Mouse (Mus musculus) stomach, embryonic 16.5 days (tissue): ENCODE data around the gene Gm17387. TPM values are rescaled to one million over a fixed set of nuclear protein-coding genes. Genes with fewer than 3 reads are reported as not detected.
A peak's percentile ranks its signal among the peaks of the same experiment; 100 is the strongest.
"Not testable (repeated sequence)": the region's sequence is repeated elsewhere in the genome, so short reads cannot be mapped to it uniquely, and the experiment has no call there.

ENCODE experiments used
- ATAC-seq: fragments of 200-750 bp; cut with Nextera tagmentation; 2 replicates; pipeline ENCODE4 v1.8.0; 2017; ENCODE audit warnings: moderate number of reproducible peaks, moderate TSS enrichment; ENCODE audit not compliant: insufficient read depth, low FRiP score
- H3K27ac ChIP-seq: fragments of 300-500 bp; sonication (generic); 2 replicates; pipeline ENCODE4 v1.5.1; 2014; ENCODE audit warnings: low read length
- H3K27me3 ChIP-seq: fragments of 300-500 bp; sonication (generic); 2 replicates; pipeline ENCODE4 v1.6.1; 2014; ENCODE audit warnings: low read length, control low read depth, mixed read lengths; ENCODE audit not compliant: control insufficient read depth, insufficient read depth
- H3K36me3 ChIP-seq: fragments of 300-500 bp; sonication (generic); 2 replicates; pipeline ENCODE4 v1.6.1; 2014; ENCODE audit warnings: low read length; ENCODE audit not compliant: control insufficient read depth, insufficient read depth
- H3K4me1 ChIP-seq: fragments of 300-500 bp; sonication (generic); 2 replicates; pipeline ENCODE4 v1.6.1; 2014; ENCODE audit warnings: low read length, control low read depth, mixed read lengths; ENCODE audit not compliant: control insufficient read depth, insufficient read depth
- H3K4me2 ChIP-seq: fragments of 300-500 bp; sonication (generic); 2 replicates; pipeline ENCODE4 v1.6.1; 2014; ENCODE audit warnings: low read depth, low read length, mixed read lengths
- H3K4me3 ChIP-seq: fragments of 300-500 bp; sonication (generic); replicated peaks from 2 replicates; pipeline ENCODE4 v1.5.1; 2014; ENCODE audit warnings: mild to moderate bottlenecking, low read length
- H3K9ac ChIP-seq: fragments of 300-500 bp; sonication (generic); 2 replicates; pipeline ENCODE4 v1.6.1; 2014; ENCODE audit warnings: low read length
- H3K9me3 ChIP-seq: fragments of 300-500 bp; sonication (generic); replicated peaks from 2 replicates; pipeline ENCODE4 v1.6.1; 2016; ENCODE audit warnings: low read length, control low read depth; ENCODE audit not compliant: control insufficient read depth
- WGBS: fragments of 180-500 bp; shearing (Covaris S2); extraction: QIAGEN DNeasy Blood & Tissue Kit; methylation state at CpG from one replicate; pipeline ENCODE4 v1.1.7; 2014; 5-methylcytosine and 5-hydroxymethylcytosine counted together
- polyA plus RNA-seq: library from polyadenylated mRNA; unstranded; fragments of >200 nt; fragmentation: Nextera tagmentation; extraction: Ambion mirVana; gene quantifications from 2 replicates; pipeline ENCODE4 v1.2.1, GENCODE M21; 2015

Gm17387 gene
- polyA plus RNA-seq, 1 experiment from 2014 or later = not detected

DNA sequence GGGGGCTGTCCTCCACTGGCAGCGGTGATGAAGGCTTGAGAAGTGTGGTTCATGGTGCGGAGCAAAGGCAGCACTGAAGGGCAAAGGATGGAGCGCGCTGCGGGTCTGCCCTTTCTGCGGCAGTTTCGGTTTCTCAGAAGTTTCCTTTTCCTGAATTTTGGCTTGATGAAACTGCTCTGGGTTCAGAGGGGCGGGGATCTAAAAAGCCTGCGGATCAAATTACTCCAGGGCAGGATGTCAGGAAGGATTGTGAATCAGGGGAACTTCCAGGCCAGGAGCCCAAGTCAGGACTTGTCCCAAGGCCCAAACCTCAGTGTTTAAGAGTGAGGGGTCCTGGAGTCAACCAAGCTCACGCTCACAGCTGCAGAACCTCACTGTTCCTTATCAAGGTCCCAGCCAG, 18.3 kb upstream of the Gm17387 start, which contains the start of gene Ifitm3:
TSS of gene Ifitm3 (minus strand) at position 178 of the 400 bp plus-strand sequence.
- Histone ChIP-seq H3K9me3 (no peaks in the 10 kb centered on the region), H3K27ac (peak within 1 kb of the TSS; percentile 88), H3K4me2 (peak within 1 kb of the TSS; percentile 49), H3K4me1 (peaks cover 19% of the 10 kb centered on the region), H3K4me3 (peak within 1 kb of the TSS; percentile 56), H3K27me3 (no peaks in the 10 kb centered on the region), H3K9ac (peak within 1 kb of the TSS; percentile 76), H3K36me3 (no peaks in the 10 kb centered on the region)
- WGBS = 6% methylated on average over 10 of the region's 10 CpGs
- ATAC-seq = 0 out of 2 replicates have a peak, but pooled peaks have one; percentile 35

DNA sequence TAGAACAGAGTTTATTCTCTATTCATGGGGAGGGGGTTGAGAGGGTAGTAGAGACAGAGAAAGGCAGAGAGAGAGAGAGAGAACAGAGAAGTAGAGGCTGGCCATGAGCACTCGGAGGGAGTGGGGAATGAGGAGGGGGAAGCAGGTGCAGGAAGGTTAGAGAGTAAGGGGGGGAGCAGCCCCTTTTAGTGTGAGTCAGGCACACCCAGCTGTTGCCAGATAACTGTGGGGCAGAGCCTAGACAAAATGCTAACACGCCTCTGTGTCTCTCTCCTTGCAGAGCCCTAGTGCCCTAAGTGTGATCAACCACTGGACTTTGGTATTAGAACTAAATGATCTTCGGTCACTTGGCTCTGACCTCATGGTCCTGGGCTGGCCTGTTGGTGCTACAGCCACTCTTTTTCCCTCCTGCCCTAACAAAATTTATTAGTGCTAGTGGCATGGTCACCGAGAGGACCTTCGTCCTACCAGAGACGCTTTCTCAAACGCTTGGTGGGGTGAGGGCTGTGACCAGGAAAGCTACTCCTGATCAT, 17.6 kb upstream of the Gm17387 start:
- Histone ChIP-seq H3K9me3 (no peaks in the 10 kb centered on the region), H3K9ac (peak overlapping the region; percentile 76; the same call in 1 of the 2 replicates), H3K27me3 (no peaks in the 10 kb centered on the region), H3K27ac (peak overlapping the region; percentile 88), H3K4me2 (no peak overlapping the region), H3K4me3 (no peak overlapping the region), H3K4me1 (peaks cover 19% of the 10 kb centered on the region), H3K36me3 (no peaks in the 10 kb centered on the region)
- WGBS = 88% methylated on average over 7 of the region's 7 CpGs
- no peak for ATAC-seq

DNA sequence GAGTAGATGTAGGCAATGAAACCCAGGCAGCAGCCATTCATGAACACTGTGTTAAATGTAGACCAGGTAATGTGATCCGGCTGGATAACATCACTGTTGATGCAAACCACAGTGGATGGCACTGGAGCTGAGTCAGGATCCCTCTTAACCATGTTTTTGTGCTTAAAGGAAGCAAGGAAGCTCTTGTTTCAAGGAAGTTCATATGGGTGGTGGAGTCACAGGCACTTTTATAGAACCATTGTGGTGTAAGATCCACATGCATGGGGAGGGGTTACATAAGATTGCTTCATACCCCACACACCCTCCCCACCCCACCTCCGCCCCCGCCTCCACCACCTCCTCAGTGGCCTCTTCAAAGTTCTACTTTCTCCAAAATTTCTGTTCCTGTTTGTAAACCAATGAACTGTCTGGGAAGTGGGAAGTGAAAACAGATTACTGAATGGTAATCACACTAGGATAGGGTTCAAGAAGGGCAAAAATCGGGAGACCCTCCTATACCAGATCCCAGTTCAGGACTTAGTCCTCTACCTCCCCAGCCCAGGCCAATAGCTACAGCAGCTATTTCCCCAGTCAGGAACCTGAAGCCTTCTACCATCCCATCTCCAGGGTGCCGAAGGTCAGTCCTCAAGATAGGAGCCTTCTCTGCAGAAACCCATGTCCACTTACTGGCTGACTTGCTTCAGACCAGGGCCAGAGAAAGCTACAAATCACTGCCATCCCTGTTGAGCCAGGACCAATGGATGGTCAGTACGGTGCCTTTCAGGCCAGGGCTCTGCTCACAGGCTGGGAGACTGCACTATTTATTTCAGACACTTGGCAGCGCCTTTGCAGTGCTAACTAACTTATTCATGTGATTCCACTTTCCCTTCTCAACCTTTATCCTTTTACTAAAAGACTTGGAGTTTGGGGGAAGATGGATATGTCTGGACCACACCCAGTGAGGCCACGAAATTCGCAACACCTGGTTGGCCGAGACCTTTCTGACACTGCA, 11.9 kb upstream of the Gm17387 start:
- Histone ChIP-seq H3K27ac (no peak overlapping the region), H3K4me2 (no peak overlapping the region), H3K27me3 (no peaks in the 10 kb centered on the region), H3K36me3 (no peaks in the 10 kb centered on the region), H3K9me3 (no peaks in the 10 kb centered on the region), H3K4me1 (no peaks in the 10 kb centered on the region), H3K4me3 (no peak overlapping the region), H3K9ac (no peak overlapping the region)
- no peak for ATAC-seq
- WGBS = 78% methylated on average over 10 of the region's 10 CpGs

DNA sequence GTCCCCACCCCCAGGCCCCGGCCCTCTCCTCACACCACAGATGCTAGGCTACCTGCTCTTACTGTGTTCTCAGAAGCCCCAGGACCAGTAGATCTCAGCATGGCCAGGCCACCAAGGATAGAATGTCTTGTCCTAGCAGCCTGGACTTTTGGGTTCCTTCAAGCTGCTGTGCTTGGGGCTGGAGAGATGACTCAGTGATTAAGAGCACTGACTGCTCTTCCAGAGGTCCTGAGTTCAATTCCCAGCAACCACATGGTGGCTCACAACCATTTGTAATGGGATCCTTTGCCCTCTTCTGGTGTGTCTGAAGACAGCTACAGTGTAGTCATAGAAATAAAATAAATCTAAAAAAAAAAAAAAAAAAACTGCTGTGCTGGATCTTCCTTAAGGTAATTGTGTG, 11.1 kb upstream of the Gm17387 start, which contains the start of gene Ifitm6:
TSS of gene Ifitm6 (minus strand) at position 101 of the 400 bp plus-strand sequence.
- not testable (repeated sequence) for H3K36me3 ChIP-seq, H3K27me3 ChIP-seq, H3K4me2 ChIP-seq, H3K4me1 ChIP-seq, H3K4me3 ChIP-seq, H3K9me3 ChIP-seq, H3K27ac ChIP-seq, H3K9ac ChIP-seq, ATAC-seq
- 73% methylated on average over 1 of the region's 1 CpGs for WGBS

DNA sequence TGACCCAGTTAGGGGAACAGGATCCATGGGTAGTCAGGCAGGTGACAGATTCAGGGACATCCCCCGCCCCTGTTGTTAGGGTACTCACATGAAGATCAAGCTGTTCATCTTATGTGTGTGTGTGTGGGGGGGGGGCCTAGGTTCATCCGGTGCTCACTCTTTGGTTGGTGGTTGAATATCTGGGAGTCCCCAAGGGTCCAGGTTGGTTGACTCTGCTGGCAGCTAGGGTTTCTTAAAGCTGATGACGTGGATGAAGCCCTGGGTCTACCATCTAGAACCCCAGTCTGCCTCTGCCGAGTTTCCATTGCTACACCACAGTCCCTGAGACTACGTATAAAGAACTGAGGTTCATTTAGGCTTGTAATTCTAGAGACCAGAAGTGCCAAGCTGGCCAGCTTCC, 9.9 kb upstream of the Gm17387 start:
- no peak overlapping the region for H3K4me2 ChIP-seq
- WGBS = 90% methylated on average over 5 of the region's 5 CpGs
- H3K4me1 ChIP-seq = no peaks in the 10 kb centered on the region
- H3K36me3 ChIP-seq = no peaks in the 10 kb centered on the region
- no peak overlapping the region for H3K4me3 ChIP-seq
- no peaks in the 10 kb centered on the region for H3K27me3 ChIP-seq
- no peaks in the 10 kb centered on the region for H3K9me3 ChIP-seq
- H3K27ac ChIP-seq = no peak overlapping the region
- no peak for ATAC-seq
- no peak overlapping the region for H3K9ac ChIP-seq

DNA sequence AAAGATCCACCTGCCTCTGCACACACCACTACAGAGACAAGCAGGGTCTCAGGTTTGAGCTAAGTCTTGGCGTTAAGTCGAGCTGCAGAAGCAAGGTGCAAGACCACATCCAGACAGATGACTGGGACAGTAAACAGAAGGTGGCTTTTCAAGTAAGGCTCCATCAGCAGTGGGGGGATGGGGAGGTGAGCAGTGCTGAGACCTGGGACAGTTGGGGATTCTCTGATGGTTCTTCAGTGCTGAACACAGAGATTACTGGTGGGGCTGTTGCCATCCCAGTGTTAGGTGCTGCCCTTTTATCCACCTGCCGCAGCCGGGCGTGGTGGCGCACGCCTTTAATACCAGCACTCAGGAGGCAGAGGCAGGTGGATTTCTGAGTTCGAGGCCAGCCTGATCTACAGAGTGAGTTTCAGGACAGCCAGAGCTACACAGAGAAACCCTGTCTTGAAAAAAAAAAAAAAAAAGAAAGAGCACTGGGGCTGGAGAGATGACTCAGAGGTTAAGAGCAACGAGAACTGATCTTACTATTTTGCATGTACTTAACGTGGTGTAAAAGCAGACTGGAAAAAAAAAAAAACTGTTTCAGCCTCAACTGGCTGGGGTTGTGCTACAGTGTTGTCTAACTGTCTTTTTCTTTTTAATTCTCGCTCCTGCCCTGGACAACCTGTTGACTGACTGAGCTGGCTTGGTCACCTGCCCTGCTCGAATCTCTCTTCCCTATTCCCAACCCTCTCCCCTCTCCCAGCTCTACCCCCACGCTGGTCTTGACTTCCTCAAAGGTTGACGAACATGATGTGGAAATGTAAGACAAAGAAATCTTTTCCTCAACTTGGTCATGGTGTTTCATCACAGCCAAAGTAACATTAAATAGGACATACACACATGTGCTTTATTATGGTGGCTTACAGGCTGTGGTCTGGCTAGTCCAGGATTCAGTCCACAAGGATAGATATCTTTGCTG, 7.2 kb upstream of the Gm17387 start:
- WGBS = 72% methylated on average over 14 of the region's 14 CpGs
- no peak for ATAC-seq
- H3K4me3 ChIP-seq = no peak overlapping the region
- no peak overlapping the region for H3K9ac ChIP-seq
- no peaks in the 10 kb centered on the region for H3K36me3 ChIP-seq
- H3K4me1 ChIP-seq = peaks cover 3% of the 10 kb centered on the region; the same call in 1 of the 2 replicates
- H3K27me3 ChIP-seq = no peaks in the 10 kb centered on the region
- no peak overlapping the region for H3K4me2 ChIP-seq
- no peaks in the 10 kb centered on the region for H3K9me3 ChIP-seq
- no peak overlapping the region for H3K27ac ChIP-seq

DNA sequence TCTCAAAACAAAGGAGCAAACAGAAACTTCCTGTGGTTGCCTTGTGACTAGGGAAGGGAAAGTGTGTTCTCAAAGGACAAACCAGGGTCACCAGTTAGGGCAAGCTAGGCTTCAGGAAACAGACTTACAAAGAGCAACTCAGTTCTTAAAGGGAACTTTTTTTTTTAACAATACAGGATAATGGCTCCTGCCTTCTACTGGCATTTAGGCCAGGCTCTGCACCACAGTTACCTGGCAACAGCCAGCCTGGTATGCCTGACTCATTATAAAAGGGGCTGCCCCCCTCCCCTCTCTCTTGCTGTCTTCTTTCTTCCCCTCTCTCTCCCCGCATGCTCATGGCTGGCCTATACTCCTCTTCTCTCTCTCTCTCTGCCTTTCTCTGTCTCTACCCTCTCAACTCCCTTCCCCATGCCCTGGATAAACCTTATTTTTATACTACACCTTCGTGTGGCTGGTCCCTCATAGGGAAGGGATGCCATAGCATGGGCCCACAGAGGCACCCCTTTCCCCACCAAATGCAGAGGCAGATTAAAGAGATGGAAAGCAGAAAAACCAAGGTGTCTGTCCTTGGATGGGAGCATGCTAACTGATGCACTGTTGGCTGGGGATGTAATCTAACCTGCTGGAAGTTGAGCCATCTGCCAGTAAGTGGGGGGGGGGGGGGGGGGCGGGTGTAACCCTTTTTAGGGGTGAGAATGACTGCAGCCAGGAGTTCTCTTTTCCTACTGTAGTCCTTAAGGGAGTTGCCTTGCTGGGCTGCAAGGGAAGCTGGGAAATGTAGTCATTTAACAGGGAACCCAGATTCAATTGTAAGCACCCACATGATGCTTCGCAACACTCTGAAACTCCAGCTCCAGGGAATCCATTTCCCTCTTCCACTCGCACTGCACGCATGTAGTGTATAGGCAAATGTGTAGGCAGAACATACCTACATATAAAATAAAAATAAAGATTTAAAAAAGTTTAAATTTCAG, 3.8 kb upstream of the Gm17387 start:
- peaks cover 3% of the 10 kb centered on the region; the same call in 1 of the 2 replicates for H3K4me1 ChIP-seq
- no peak overlapping the region for H3K4me3 ChIP-seq
- H3K9me3 ChIP-seq = no peaks in the 10 kb centered on the region
- H3K4me2 ChIP-seq = no peak overlapping the region
- H3K9ac ChIP-seq = no peak overlapping the region
- H3K27me3 ChIP-seq = no peaks in the 10 kb centered on the region
- WGBS = 44% methylated on average over 6 of the region's 6 CpGs
- no peak for ATAC-seq
- H3K27ac ChIP-seq = peak overlapping the region; percentile 39; the same call in 1 of the 2 replicates
- no peaks in the 10 kb centered on the region for H3K36me3 ChIP-seq
